Mouse (Mus musculus): Measurements from ENCODE around the gene Gm20914.
"Not testable (repeated sequence)": the region's sequence is repeated elsewhere in the genome, so short reads cannot be mapped to it uniquely, and the experiment has no call there.

The Gm20914 gene

GRCm38 (mm10) chrY:5725678-5726077 lies at the start of gene Gm20914:
Gene Gm20914 (plus strand): TSS chrY:5725978.
- in situ Hi-C loops (cut with MboI; ENCODE audit: low sequenced_read_pairs): not testable (repeated sequence)

Measured in CH12F3 (cell line).